Mouse (Mus musculus) left cerebral cortex, postnatal 14 days (tissue): ENCODE results near the gene Chrna9. TPM values are rescaled to one million over a fixed set of nuclear protein-coding genes. Genes with fewer than 3 reads are reported as not detected.

ENCODE experiments used
- DNase-seq, 2 experiments: peaks; one replicate each; pipeline ENCODE4 v3.0.0; 2021 to 2022; ENCODE audit warnings: low spot score in 2 of 2, mixed read lengths in 1 of 2
- intact Hi-C: fragments of 180-260 bp; cut with DNase I; formaldehyde crosslinking; loops from one replicate; pipeline ENCODE4 v1.15.1; 2025
- microRNA-seq, 2 experiments: library from miRNA; unstranded; fragments of <30 nt; microRNA quantifications; one replicate each; pipeline ENCODE4 v1.2.0; 2022
- total RNA-seq, 2 experiments: library from RNA; stranded (reverse); gene quantifications; 2 replicates each; pipeline ENCODE4 v1.2.3; 2021

The Chrna9 gene
- total RNA-seq, 2 experiments from 2014 or later = not detected

- no peak for DNase-seq
- intact Hi-C loops = no loop called here
Measured at GRCm38 (mm10) chr5:66000074-66000473, 65.4 kb downstream of the Chrna9 start.

DNA sequence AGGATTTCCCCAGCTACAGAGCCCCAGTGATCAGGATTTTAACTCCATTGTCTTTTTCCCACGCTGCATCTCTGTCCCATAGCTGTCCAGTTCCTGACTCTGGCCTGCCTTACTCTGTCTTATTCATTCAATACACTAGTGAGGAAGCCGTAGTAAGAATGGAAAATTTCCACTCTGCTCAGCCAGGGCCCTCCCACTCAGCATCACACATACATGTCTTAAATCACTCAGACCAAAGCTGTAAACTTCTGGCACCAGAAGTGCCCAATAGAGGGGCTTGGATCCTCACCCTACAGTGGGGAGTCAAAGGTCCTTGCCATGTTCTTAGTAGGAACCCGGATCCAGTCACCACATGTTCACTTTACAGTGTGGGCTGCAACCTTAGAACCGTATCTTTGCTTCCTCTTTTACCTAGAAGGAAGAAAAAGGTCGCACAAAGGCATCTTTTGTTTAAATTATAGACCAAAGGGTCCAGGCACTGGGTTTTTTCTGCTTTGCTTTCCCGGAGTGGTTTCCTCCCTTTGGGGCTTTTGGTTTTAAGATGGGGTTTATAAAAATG lies 65.9 kb downstream of the Chrna9 start:
- intact Hi-C loops = no loop called here
- DNase-seq = no peak

DNA sequence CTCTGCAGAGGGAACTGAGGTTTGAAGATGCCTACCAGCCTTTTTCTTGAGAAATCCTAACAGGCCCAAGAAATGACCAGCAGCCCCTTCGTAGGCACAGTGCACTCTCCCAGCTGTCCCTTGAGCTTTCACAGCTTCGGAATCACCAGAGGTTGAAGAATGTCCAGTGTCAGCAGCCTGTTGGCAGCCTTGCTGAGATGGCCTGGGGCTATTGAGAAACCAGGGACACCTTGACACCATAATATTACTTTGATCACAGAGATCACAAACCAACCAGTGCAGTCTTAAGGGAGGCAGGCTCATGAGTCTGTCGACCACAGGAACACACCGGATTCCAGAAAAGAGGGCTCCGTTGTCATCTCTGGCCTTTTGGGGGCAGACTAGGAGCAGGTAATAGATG lies 66.5 kb downstream of the Chrna9 start:
- DNase-seq = no peak
- intact Hi-C loops = no loop called here

DNA sequence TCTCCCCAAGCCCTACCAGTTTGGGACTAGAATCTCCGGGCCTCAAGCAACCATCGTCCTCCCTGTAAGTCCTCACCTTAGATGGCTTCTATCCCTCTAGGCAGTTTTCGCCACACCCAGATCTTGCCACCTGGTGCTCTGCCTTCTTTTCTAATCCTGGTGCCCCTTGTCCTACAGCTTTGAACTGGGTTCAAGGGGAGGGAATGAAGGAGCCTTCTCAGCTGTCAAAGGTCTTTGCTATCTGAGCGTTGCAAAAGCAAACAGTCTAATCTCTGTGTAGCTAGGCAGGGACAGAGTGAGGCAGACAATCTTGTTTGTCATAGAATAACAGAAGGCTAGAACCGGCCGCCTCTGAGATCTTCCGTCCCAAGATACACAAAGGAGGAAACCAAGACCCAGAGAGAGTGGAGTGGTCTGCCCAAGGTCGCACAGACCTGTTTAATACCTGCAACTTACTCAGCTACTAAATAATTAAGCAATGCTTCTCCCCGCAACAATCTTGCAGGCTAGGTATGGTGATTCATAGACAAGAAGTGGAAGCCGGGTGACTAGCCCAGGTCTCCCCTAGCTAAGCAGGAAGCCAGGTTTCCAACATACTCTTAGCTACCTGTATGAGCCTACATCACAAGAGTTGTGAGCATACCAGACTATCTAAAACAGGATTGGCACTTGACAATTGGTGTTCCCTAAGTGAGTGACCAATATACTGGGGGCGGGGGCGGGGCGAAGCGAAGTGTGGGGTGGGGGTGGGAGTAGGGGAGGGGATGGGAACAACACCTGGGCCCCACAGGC lies 69.6 kb downstream of the Chrna9 start, which contains the start of gene 9130230L23Rik:
TSS of gene 9130230L23Rik (minus strand) at position 152 of the 792 bp plus-strand sequence.
- intact Hi-C loops = no loop called here
- no peak for DNase-seq

GRCm38 (mm10) chr5:66005041-66005678 lies 70.4 kb downstream of the Chrna9 start:
- DNase-seq = no peak
- intact Hi-C loops = no loop called here

DNA sequence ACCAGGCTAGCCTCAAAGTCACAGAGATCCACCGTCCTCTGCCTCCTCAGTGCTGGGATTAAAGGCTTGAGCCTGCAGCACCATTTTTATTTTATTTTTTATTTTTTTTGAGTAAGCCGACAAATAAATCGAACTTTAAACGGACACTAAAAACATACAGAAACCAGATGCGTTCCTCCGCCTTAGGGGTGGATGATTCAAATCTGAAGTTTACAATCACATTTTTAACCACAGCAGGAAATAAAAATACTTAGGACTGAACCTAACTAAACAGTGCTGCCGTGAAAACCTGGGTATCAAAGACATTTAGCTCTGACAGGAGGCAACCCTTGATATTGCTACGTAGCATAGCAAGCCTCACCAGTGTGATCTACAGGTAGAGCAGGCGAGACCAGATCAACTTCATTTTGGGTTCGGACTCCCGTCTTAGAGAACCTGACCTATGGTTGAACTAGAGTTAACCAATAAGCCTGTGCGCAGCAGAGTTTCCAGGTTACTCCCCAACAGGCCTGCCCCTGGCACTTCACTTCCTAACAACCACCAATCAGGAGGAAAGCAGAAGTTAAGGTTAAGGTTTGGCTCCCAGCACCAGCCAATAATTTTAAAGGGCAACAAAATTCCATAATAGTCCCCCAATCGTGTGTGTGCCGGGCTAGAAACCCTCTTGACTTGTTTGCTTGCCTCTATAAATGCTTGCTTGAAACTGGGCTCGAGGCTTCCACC lies 73.7 kb downstream of the Chrna9 start:
- intact Hi-C loops = no loop called here
- DNase-seq = no peak

DNA sequence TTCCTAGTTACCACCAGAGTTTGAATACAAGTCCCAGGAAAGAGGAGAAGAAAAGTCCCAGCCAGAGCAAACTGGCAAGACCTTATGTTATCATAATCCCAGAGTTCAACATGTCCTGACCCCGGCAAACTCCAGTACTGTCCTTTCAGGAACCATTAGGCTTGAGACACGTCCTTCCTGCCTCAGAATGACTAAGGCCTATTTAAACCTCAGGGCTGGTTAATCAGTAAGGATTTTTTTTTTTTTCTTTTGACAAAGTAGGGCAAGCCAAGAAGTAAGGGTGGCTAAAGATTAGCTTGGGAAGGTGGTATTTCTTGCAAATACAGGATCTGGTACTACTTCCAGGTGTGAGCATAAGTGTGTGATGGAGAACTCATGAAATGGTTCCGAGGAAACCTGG lies 79.3 kb downstream of the Chrna9 start:
- no peak for DNase-seq
- intact Hi-C loops = no loop called here

- intact Hi-C loops = no loop called here
Measured at GRCm38 (mm10) chr5:66014437-66014836, 79.7 kb downstream of the Chrna9 start.

DNA sequence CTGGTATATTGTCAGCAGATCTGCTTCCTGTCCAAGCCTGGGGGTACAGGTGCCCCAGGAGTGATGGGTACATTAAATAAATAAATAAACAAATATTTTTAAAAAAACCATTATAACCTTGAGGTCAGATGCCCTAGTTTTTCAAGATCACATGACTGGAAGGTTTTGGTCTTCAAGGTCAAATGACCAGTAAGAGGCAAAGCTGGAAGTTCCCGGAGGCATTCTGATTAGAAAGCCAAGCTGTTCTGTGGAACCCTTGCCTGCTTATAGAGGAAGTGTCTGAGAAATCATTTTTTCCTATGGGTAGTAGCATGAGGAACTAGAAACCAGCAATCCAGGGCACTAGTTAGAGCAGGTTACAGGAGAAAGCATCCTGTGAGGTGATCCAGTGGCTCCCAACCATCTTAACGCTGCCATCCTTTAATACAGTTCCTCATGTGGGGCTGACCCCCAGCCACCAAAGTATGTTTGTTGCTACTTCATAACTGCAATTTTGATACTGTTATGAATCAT lies 80.8 kb downstream of the Chrna9 start:
- intact Hi-C loops = no loop called here
- DNase-seq = no peak

More at GRCm38 (mm10) chr5:66014437-66014836, 79.7 kb downstream of the Chrna9 start:
- no peak for DNase-seq

GRCm38 (mm10) chr5:66026796-66027195 lies 92.1 kb downstream of the Chrna9 start:
- intact Hi-C loops = no loop called here
- no peak for DNase-seq

Small RNA genes within 50 kb of the gene (microRNA-seq; reads per million reads assigned to microRNA genes)
- gene Gm25952 = 0 reads per million in 2 experiments

Other genes starting within 250 kb of the Chrna9 start
- 10 to 100 TPM; 67.8 to 68.9 TPM for gene Pds5a, start 236.6 kb upstream of the Chrna9 start, total RNA-seq
- gene N4bp2, start 171.4 kb upstream of the Chrna9 start, total RNA-seq = 10 to 100 TPM; 10.2 to 11.1 TPM
- under 1 TPM; 0.83 to 0.87 TPM for gene Rhoh, start 73.7 kb upstream of the Chrna9 start, total RNA-seq
- gene 9130230L23Rik, start 69.4 kb downstream of the Chrna9 start, total RNA-seq = not detected
- 1 to 10 TPM; 1.2 to 1.6 TPM for gene Rbm47, start 238.2 kb downstream of the Chrna9 start, total RNA-seq